Comparison of ENCODE assay signal across 7 mouse cellular contexts in the genomic region with DNA sequence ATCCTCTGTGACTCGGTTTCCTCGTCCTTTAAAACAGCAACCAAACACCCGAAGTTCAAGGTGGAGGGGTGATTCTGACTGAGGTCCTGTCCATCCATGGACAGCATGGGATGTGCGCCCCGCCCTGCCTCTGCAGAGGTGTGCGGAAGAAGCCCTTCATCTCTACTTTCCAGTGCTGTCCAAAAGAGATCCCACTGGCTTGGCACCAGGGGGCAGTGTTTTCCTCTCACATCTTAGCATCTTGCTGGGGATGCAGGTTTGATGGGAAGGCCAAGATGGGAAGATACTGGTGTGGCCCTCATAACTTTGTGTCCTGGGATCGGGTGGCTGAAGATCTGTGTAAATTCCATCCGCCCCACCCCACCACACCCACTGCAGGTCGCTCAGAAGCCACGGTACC. TPM values are rescaled to one million over a fixed set of nuclear protein-coding genes. Genes with fewer than 3 reads are reported as not detected.
DNase-seq lines count a peak whose midpoint lies in the region; ATAC-seq and TF ChIP-seq lines count a peak whose summit lies in the region.

No protein-coding gene starts in this region.

- TF ChIP-seq POLR2A in kidney, adult 2 months (IDR thresholded peaks at IDR 0.05; ENCODE audit: low read depth, low read length), result no peak

- no peaks in the 10 kb centered on the region for H3K4me1 ChIP-seq in kidney, adult 2 months (ENCODE audit: control insufficient read depth, insufficient read depth, low read length)
- H3K4me1 ChIP-seq in kidney, embryonic 16.5 days (ENCODE audit: insufficient read depth, low read length), result no peaks in the 10 kb centered on the region
- peaks cover 41% of the 10 kb centered on the region for H3K4me1 ChIP-seq in E14TG2a.4 (replicated peaks; ENCODE audit: low read depth, low read length)
- no peaks in the 10 kb centered on the region for H3K4me1 ChIP-seq in forebrain, embryonic 12.5 days

- DNase-seq in kidney, adult 2 months, result peak; percentile 59
- DNase-seq in 416B (ENCODE audit: low read depth), result peak; percentile 67
- DNase-seq in embryo, embryonic 11 days, result peak; percentile 52

- no peaks in the 10 kb centered on the region for H3K9me3 ChIP-seq in kidney, embryonic 16.5 days (ENCODE audit: low read length)
- H3K9me3 ChIP-seq in E14TG2a.4 (ENCODE audit: low read length), result no peaks in the 10 kb centered on the region
- H3K9me3 ChIP-seq in forebrain, embryonic 12.5 days, result no peaks in the 10 kb centered on the region

- H3K9ac ChIP-seq in kidney, embryonic 16.5 days (replicated peaks; ENCODE audit: low read length), result no peak overlapping the region
- no peak overlapping the region for H3K9ac ChIP-seq in forebrain, embryonic 12.5 days

- TF ChIP-seq CTCF in kidney, adult 2 months (conservative IDR thresholded peaks at IDR 0.05; ENCODE audit: insufficient read depth, insufficient read length, low read depth, low read length), result peak; percentile 83
- TF ChIP-seq CTCF in E14TG2a.4 (conservative IDR thresholded peaks at IDR 0.05; ENCODE audit: low read length), result peak; percentile 78

- H3K4me2 ChIP-seq in kidney, embryonic 16.5 days (replicated peaks; ENCODE audit: low read depth, low read length), result no peak overlapping the region
- no peak overlapping the region for H3K4me2 ChIP-seq in forebrain, embryonic 12.5 days

- H3K4me3 ChIP-seq in kidney, adult 2 months (ENCODE audit: insufficient read depth, low read depth, low read length), result no peak overlapping the region
- H3K4me3 ChIP-seq in kidney, embryonic 16.5 days (ENCODE audit: low read length), result no peak overlapping the region
- H3K4me3 ChIP-seq in E14TG2a.4 (replicated peaks; ENCODE audit: low read length), result no peak overlapping the region
- H3K4me3 ChIP-seq in forebrain, embryonic 12.5 days (replicated peaks), result no peak overlapping the region

- no peak overlapping the region for H3K27ac ChIP-seq in kidney, adult 2 months (ENCODE audit: insufficient read depth, low read depth, low read length)
- H3K27ac ChIP-seq in kidney, embryonic 16.5 days (ENCODE audit: low read length), result no peak overlapping the region
- H3K27ac ChIP-seq in forebrain, embryonic 12.5 days, result no peak overlapping the region

- no peak for ATAC-seq in kidney, embryonic 16.5 days (ENCODE audit: low FRiP score, low TSS enrichment)
- ATAC-seq in megakaryocyte progenitor cell, adult 5-6 weeks (replicated peaks; ENCODE audit: poor library complexity), result peak; percentile 72
- no peak for ATAC-seq in forebrain, embryonic 12.5 days (ENCODE audit: low FRiP score)

- 58% methylated on average over 10 of the region's 10 CpGs for WGBS in kidney, adult 2 months
- 61% methylated on average over 10 of the region's 10 CpGs for WGBS in kidney, embryonic 16.5 days
- 64% methylated on average over 10 of the region's 10 CpGs for WGBS in forebrain, embryonic 12.5 days

- H3K36me3 ChIP-seq in kidney, adult 2 months (ENCODE audit: control insufficient read depth, insufficient read depth, low read length), result no peaks in the 10 kb centered on the region
- H3K36me3 ChIP-seq in kidney, embryonic 16.5 days (ENCODE audit: insufficient read depth, low read length), result no peaks in the 10 kb centered on the region
- no peaks in the 10 kb centered on the region for H3K36me3 ChIP-seq in E14TG2a.4 (ENCODE audit: insufficient read depth, low read length)
- no peaks in the 10 kb centered on the region for H3K36me3 ChIP-seq in forebrain, embryonic 12.5 days (replicated peaks)

- H3K27me3 ChIP-seq in kidney, adult 2 months (replicated peaks; ENCODE audit: control insufficient read depth, insufficient read depth, low read length), result no peaks in the 10 kb centered on the region
- no peaks in the 10 kb centered on the region for H3K27me3 ChIP-seq in kidney, embryonic 16.5 days (ENCODE audit: insufficient read depth, low read length)
- peaks cover 25% of the 10 kb centered on the region for H3K27me3 ChIP-seq in E14TG2a.4 (ENCODE audit: insufficient read depth, low read length)
- H3K27me3 ChIP-seq in forebrain, embryonic 12.5 days, result 0 out of 2 replicates have a peak, but pooled peaks cover 13% of the 10 kb centered on the region

RNA-seq across cellular contexts. Expression of a gene that starts 10.8 kb away (rescaled TPM):
- 3.4 and 4.0 TPM in 2 replicates for polyA plus RNA-seq in kidney, adult 2 months (2012; rRNA removed)
- polyA plus RNA-seq in kidney, embryonic 16.5 days (2015; fragmentation: Nextera tagmentation; extraction: Ambion mirVana), result 7.0 and 8.9 TPM in 2 replicates
- not detected in 2 replicates for total RNA-seq in megakaryocyte progenitor cell, adult 5-6 weeks (2015)
- total RNA-seq in megakaryocyte progenitor cell, adult 5-6 weeks (2017), result not detected in 2 replicates
- 1.0 and 1.5 TPM in 2 replicates for polyA plus RNA-seq in forebrain, embryonic 12.5 days (2016; fragmentation: Nextera tagmentation; extraction: Ambion mirVana)

RNA-seq across cellular contexts. Expression of a gene that starts 11.6 kb away (rescaled TPM):
- polyA plus RNA-seq in kidney, adult 2 months (2012; rRNA removed), result 0.35 and 0.45 TPM in 2 replicates
- polyA plus RNA-seq in kidney, embryonic 16.5 days (2015; fragmentation: Nextera tagmentation; extraction: Ambion mirVana), result 0.18 and 0.20 TPM in 2 replicates
- total RNA-seq in megakaryocyte progenitor cell, adult 5-6 weeks (2015), result not detected in 2 replicates
- not detected in 2 replicates for total RNA-seq in megakaryocyte progenitor cell, adult 5-6 weeks (2017)
- polyA plus RNA-seq in forebrain, embryonic 12.5 days (2016; fragmentation: Nextera tagmentation; extraction: Ambion mirVana), result 0.23 TPM in 1 of 2 replicates, not detected in the other

RNA-seq across cellular contexts. Expression of a gene that starts 18.1 kb away (rescaled TPM):
- 75.7 and 87.2 TPM in 2 replicates for polyA plus RNA-seq in kidney, adult 2 months (2012; rRNA removed)
- polyA plus RNA-seq in kidney, embryonic 16.5 days (2015; fragmentation: Nextera tagmentation; extraction: Ambion mirVana), result 136 and 146 TPM in 2 replicates
- 0.37 TPM in 1 of 2 replicates, not detected in the other for total RNA-seq in megakaryocyte progenitor cell, adult 5-6 weeks (2015)
- not detected in 2 replicates for total RNA-seq in megakaryocyte progenitor cell, adult 5-6 weeks (2017)
- polyA plus RNA-seq in forebrain, embryonic 12.5 days (2016; fragmentation: Nextera tagmentation; extraction: Ambion mirVana), result 69.5 and 73.1 TPM in 2 replicates

RNA-seq across cellular contexts. Expression of a gene that starts 48.3 kb away (rescaled TPM):
- 14.1 and 14.2 TPM in 2 replicates for polyA plus RNA-seq in kidney, adult 2 months (2012; rRNA removed)
- polyA plus RNA-seq in kidney, embryonic 16.5 days (2015; fragmentation: Nextera tagmentation; extraction: Ambion mirVana), result 60.4 and 61.5 TPM in 2 replicates
- total RNA-seq in megakaryocyte progenitor cell, adult 5-6 weeks (2015), result 5.8 and 8.9 TPM in 2 replicates
- total RNA-seq in megakaryocyte progenitor cell, adult 5-6 weeks (2017), result 2.0 and 4.4 TPM in 2 replicates
- 15.7 and 20.6 TPM in 2 replicates for polyA plus RNA-seq in forebrain, embryonic 12.5 days (2016; fragmentation: Nextera tagmentation; extraction: Ambion mirVana)
